Mouse (Mus musculus): ENCODE measurements around the gene Inpp4a. TPM values are rescaled to one million over a fixed set of nuclear protein-coding genes. Genes with fewer than 3 reads are reported as not detected.

Inpp4a gene
- polyA plus RNA-seq, 1 experiment from 2014 or later = 12.8 TPM

DNA sequence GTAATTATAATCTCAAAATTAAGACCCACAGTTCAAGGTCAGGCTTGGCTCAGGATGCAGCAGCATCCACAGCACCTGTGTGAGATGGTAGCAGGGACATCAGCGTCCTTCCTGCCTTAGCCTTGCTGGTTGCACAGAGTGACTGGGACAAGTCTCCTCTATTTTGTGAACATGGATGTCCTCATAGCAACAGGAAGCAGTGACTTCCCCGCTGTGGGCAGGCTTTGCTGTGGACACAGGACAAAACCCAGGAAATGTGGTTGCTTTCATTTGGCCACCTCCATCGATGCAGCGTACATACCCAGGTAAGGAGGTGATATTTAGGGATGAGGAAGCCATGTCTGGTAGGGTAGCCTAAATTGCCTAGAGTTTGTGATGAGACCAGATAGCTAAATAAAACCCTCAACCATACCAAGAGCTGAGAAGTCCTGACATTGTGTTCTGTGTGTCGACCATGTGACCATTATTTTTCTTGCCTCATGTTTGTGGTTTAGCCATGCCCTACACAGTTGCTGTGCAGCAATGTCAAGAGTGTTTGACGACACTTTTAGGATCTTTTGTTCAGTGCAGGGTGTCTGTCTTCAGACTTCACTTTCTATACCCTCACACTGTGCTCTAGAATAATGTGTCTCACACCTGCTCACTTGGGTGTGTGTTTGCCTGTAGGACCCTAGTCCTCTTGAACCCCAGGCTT lies 44.7 kb downstream of the Inpp4a start:
- no peak overlapping the region for H3K9ac ChIP-seq
- no peak overlapping the region for H3K4me3 ChIP-seq (replicated peaks)
- H3K4me2 ChIP-seq (replicated peaks) = no peak overlapping the region
- H3K36me3 ChIP-seq = no peaks in the 10 kb centered on the region
- H3K27ac ChIP-seq = no peak overlapping the region
- ATAC-seq = no peak
- no peaks in the 10 kb centered on the region for H3K27me3 ChIP-seq (replicated peaks)
- H3K9me3 ChIP-seq = no peaks in the 10 kb centered on the region
- 82% methylated on average over 6 of the region's 6 CpGs for WGBS
- H3K4me1 ChIP-seq (replicated peaks) = 0 out of 2 replicates have a peak, but pooled peaks cover 3% of the 10 kb centered on the region

DNA sequence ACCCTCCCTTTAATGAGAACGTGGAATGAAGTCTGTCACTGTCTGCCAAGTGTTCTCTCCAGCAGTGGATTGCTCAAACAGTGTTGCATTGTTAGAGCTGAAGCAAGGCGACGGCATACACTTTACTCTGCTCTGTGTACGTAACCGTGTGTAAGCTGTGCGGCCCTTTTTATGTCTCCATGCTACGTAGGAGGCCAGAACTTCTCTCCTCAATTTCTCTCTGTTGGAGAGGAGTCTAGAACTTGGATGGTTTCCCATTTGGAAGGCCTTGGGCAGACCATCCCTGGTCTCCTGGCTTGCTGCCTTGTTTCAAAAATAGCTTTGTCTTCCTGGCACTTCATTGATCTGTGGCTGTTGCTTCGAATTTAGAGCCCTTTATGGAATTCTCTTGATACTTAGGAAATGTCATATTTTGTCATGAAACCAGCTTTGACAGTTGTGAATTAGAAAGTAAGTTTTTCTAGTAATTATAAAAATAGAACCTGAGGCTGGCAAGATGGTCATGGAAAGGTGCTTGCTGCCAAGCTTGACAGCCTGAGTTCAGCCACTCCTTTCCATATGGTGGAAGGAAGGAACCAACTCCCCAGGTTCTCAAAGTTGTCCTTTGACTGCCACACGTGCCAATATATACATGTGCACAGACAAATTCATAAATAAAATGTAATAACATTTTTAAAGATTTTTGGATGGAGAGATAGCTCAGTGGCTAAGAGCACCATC lies 47.9 kb downstream of the Inpp4a start:
- no peaks in the 10 kb centered on the region for H3K9me3 ChIP-seq
- no peak overlapping the region for H3K27ac ChIP-seq
- H3K36me3 ChIP-seq = no peaks in the 10 kb centered on the region
- H3K4me3 ChIP-seq (replicated peaks) = no peak overlapping the region
- H3K9ac ChIP-seq = no peak overlapping the region
- 62% methylated on average over 9 of the region's 9 CpGs for WGBS
- no peak for ATAC-seq
- H3K27me3 ChIP-seq (replicated peaks) = no peaks in the 10 kb centered on the region
- no peaks in the 10 kb centered on the region for H3K4me1 ChIP-seq (replicated peaks)
- H3K4me2 ChIP-seq (replicated peaks) = no peak overlapping the region

DNA sequence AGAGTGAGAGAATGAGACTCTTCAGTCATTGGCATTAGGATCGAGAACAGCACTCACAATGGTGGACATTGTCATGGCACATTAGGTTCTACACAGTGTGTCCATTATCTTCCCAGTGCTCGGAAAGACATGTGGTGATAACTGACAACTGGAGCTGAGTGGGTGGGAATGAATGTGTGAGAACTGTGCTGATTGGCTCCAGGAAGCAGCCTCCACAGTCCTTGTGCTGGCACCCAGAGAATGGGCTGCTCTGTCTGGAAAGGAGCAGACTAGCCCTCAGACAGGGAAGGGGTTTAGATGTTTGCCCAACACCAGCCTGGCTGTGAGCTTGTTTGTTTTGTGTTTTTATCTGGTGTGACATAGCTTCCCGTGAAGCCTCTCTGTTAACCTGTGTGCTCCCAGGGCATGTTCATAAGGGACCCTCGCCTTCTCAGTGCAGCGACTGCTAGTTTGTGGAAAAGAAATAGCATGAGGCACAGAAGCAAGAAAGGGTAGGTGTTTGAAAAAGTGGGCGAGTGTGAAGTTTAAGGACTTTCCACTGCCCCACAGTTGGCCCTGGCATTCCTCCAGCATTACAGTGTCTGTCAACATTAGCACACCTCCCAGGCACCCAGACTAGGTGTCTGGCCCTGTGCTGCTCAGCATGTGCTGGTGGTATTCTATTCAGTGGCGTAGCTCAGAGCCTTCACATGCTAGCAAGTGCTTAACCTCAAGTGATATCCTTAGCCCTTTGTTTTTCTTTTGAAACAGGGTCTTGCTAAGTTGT lies 51.4 kb downstream of the Inpp4a start:
- H3K27me3 ChIP-seq (replicated peaks) = no peaks in the 10 kb centered on the region
- ATAC-seq = peak; percentile 65; the same call in 1 of the 2 replicates
- no peak overlapping the region for H3K4me2 ChIP-seq (replicated peaks)

DNA sequence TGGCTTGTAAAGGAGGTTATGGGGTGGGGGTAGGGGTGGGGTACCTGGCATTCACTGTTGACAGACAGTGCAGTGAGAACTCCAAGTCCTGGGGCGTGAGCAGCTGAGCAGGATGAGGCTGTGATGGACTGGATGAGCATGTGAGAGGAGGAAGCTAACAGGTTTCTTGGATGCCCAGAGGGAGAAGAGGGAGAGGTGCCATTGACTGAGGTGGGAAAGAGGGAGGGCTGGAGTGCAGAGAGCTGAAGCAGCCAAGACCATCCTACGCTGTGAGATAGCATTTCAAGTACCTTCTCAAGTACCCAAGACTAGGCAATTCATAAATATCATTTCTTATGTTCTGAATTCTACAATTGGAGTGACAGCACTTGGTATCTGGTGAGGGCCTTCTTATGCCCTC lies 52.3 kb downstream of the Inpp4a start:
- no peak overlapping the region for H3K27ac ChIP-seq
- H3K4me1 ChIP-seq (replicated peaks) = no peaks in the 10 kb centered on the region
- H3K36me3 ChIP-seq = no peaks in the 10 kb centered on the region
- no peaks in the 10 kb centered on the region for H3K27me3 ChIP-seq (replicated peaks)
- no peak overlapping the region for H3K9ac ChIP-seq
- no peak overlapping the region for H3K4me3 ChIP-seq (replicated peaks)
- 91% methylated on average over 2 of the region's 2 CpGs for WGBS
- ATAC-seq = no peak
- no peaks in the 10 kb centered on the region for H3K9me3 ChIP-seq
- no peak overlapping the region for H3K4me2 ChIP-seq (replicated peaks)

More for the DNA sequence above, 51.4 kb downstream of the Inpp4a start:
- Histone ChIP-seq H3K36me3 (no peaks in the 10 kb centered on the region), H3K27ac (no peak overlapping the region), H3K9ac (no peak overlapping the region), H3K4me1 (replicated peaks) (no peaks in the 10 kb centered on the region), H3K9me3 (no peaks in the 10 kb centered on the region), H3K4me3 (replicated peaks) (no peak overlapping the region)
- 61% methylated on average over 7 of the region's 7 CpGs for WGBS

DNA sequence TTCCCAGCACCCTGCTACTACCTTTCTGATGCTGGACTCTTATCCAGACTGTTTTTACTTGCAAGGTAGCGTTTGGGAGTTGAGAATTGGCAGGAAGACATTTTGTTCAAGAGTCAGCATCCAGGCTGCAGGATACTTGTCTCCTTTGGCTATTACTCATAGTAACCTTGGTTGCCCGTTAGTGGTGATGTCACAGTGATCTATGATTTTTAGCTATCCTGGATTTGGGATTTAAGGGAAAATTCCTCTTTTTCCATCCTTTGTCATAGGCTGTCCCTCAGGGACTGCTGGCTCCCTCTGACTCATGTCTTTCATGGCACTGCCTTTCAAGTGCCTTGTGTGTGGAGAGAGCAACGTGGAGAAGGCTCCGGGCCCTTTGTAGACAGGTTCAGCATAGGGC lies 53.8 kb downstream of the Inpp4a start:
- no peak overlapping the region for H3K4me2 ChIP-seq (replicated peaks)
- no peaks in the 10 kb centered on the region for H3K36me3 ChIP-seq
- no peaks in the 10 kb centered on the region for H3K27me3 ChIP-seq (replicated peaks)
- H3K4me1 ChIP-seq (replicated peaks) = no peaks in the 10 kb centered on the region
- no peak for ATAC-seq
- H3K9ac ChIP-seq = no peak overlapping the region
- no peak overlapping the region for H3K4me3 ChIP-seq (replicated peaks)
- no peak overlapping the region for H3K27ac ChIP-seq
- WGBS = 79% methylated on average over 4 of the region's 4 CpGs
- no peaks in the 10 kb centered on the region for H3K9me3 ChIP-seq

DNA sequence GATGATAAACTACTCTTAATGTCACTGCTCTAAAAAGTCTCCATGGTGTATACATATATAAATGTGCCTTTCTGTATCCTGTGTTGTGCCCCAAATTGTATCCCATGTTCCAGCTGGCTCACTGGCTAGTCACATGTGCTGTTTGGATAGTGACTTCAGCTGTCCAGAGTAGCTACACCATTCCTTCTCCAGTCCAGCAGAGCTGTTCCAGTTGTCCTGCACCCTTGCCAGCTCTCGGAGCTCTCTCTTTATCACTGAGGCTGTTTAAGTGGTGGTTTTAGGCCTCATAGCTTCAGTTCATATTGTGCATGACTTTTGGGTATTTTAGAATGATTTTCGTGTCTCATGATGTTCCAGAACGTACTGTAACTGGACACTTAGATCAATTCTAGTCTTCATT lies 55.8 kb downstream of the Inpp4a start:
- Histone ChIP-seq H3K27me3 (replicated peaks) (no peaks in the 10 kb centered on the region), H3K4me1 (replicated peaks) (no peaks in the 10 kb centered on the region), H3K9ac (no peak overlapping the region), H3K4me3 (replicated peaks) (no peak overlapping the region), H3K27ac (0 out of 2 replicates have a peak overlapping the region, but pooled peaks have one; percentile 54), H3K9me3 (no peaks in the 10 kb centered on the region), H3K4me2 (replicated peaks) (no peak overlapping the region), H3K36me3 (no peaks in the 10 kb centered on the region)
- peak; percentile 45; the same call in 1 of the 2 replicates for ATAC-seq
- 61% methylated on average over 3 of the region's 3 CpGs for WGBS

DNA sequence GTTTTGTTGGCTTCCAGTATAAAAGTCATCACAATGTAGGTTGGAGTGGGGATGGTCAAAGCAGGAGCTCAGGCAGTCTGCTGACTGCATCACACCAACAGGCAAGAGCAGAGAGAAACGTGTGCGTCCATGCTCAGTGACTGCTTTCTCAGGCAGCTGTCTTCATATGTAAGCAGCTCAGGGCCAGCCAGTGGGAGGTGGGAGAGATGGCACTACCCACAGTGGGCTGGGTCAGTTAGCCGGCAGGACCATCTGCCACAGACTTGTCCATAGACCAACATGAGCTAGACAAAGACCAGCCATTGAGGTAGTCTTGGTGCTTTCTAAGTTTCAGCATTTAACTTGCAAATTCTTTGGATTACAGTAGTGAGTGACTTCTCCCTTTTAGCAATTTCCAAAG lies 56.6 kb downstream of the Inpp4a start:
- Histone ChIP-seq H3K27ac (no peak overlapping the region), H3K9ac (no peak overlapping the region), H3K27me3 (replicated peaks) (no peaks in the 10 kb centered on the region), H3K4me1 (replicated peaks) (no peaks in the 10 kb centered on the region), H3K36me3 (no peaks in the 10 kb centered on the region), H3K4me2 (replicated peaks) (no peak overlapping the region), H3K4me3 (replicated peaks) (no peak overlapping the region), H3K9me3 (no peaks in the 10 kb centered on the region)
- 92% methylated on average over 3 of the region's 3 CpGs for WGBS
- ATAC-seq = no peak

DNA sequence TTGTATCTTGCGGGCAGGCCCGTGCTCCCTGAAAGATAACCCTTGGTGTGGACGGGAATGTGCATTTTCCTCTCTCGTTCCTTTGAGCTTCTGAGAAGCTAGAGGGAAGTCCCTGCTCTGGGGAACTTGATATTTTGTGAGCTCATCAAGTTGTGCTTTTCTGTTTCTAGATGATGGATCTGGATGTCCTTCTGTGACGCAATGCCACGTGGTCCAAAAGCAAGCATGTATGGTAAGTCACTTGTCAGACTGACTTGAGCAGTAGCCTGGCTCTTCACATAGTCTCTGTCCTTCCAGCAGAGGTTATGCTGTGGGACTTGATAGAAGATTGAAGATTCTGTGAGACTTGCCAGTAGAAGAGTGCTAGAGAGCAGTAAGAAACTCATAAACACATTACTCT lies 57.5 kb downstream of the Inpp4a start:
- Histone ChIP-seq H3K9ac (no peak overlapping the region), H3K9me3 (no peaks in the 10 kb centered on the region), H3K36me3 (no peaks in the 10 kb centered on the region), H3K27me3 (replicated peaks) (no peaks in the 10 kb centered on the region), H3K4me1 (replicated peaks) (no peaks in the 10 kb centered on the region), H3K4me3 (replicated peaks) (no peak overlapping the region), H3K4me2 (replicated peaks) (no peak overlapping the region), H3K27ac (no peak overlapping the region)
- WGBS = 84% methylated on average over 6 of the region's 6 CpGs
- no peak for ATAC-seq

DNA sequence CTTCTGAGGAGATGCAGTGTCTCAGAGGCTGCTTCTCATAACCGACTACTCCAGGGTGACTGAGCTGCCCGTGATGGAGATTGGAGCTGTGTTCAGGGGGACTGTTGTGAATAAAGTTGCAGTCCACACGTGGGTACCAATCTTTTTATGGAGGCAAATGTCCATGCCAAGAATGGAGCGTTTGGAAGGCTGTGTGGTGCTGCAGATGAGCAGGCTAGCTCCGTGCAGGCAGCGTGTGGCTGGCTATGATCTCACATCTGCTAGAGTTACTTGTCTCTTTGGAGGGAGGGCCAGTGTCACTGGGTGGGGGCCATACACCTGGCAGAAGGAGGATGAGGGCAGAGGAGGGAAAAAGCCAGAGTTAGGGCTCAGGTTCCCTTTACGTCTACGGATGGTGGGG lies 59.0 kb downstream of the Inpp4a start:
- Histone ChIP-seq H3K36me3 (no peaks in the 10 kb centered on the region), H3K4me3 (replicated peaks) (no peak overlapping the region), H3K4me2 (replicated peaks) (no peak overlapping the region), H3K27ac (no peak overlapping the region), H3K9me3 (no peaks in the 10 kb centered on the region), H3K9ac (no peak overlapping the region), H3K4me1 (replicated peaks) (no peaks in the 10 kb centered on the region), H3K27me3 (replicated peaks) (no peaks in the 10 kb centered on the region)
- 92% methylated on average over 8 of the region's 8 CpGs for WGBS
- no peak for ATAC-seq

DNA sequence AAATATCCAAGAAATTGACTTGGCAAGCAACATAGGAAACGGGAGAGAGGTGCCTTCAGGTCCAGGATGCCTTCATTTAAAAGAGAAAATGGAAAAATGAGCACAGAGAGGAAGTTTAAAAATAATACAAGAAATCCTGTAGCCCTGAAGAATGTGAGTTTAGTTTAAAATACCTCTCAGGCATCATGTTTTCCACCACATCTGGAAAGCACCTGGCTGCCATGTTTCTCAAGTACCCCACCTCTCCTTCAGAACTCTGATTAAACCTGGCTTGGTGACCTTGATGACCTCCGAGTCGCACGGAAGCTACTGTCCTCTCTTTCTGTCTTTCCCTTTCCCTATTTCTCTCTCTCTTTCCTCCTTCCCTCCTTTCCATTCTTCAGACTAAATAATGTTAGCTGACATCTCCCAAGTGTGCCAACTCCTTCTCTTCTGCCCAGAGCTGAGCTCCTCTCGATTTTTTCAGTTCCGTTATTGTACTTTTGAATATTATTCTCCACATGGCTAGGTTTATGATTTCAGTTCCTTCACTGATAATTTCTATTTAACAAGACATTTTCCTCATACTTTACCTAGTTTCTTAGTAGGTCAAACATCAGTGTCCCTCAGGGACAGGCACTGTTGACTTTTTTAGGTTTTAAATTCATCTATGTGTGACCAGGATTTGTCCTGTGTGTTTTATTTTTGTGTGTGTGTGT lies 59.9 kb downstream of the Inpp4a start:
- Histone ChIP-seq H3K27me3 (replicated peaks) (no peaks in the 10 kb centered on the region), H3K27ac (no peak overlapping the region), H3K9me3 (no peaks in the 10 kb centered on the region), H3K4me1 (replicated peaks) (no peaks in the 10 kb centered on the region), H3K4me2 (replicated peaks) (no peak overlapping the region), H3K36me3 (no peaks in the 10 kb centered on the region), H3K9ac (no peak overlapping the region), H3K4me3 (replicated peaks) (no peak overlapping the region)
- 85% methylated on average over 6 of the region's 6 CpGs for WGBS
- ATAC-seq = no peak

DNA sequence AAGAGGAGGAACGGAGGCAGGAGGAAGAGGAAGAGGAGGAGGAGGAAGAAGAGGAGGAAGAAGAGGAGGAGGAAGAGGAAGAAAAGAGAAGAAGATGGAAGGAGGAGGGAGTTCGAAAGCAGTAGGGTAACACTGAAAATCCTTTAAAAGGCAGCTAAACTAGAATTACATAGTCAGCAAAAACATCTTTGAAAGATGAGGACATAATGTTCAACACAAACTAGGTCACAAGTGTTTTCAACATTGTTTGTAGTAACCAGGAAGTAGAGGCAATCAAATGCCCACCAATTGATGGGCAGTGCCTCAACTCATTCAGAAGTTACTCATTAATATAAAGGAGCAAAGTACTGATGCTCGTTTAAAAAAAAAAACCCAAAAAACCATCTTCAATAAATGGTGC lies 61.1 kb downstream of the Inpp4a start:
- Histone ChIP-seq H3K4me2 (replicated peaks) (no peak overlapping the region), H3K4me3 (replicated peaks) (no peak overlapping the region), H3K36me3 (no peaks in the 10 kb centered on the region), H3K4me1 (replicated peaks) (no peaks in the 10 kb centered on the region), H3K27me3 (replicated peaks) (no peaks in the 10 kb centered on the region), H3K9ac (no peak overlapping the region), H3K27ac (no peak overlapping the region), H3K9me3 (no peaks in the 10 kb centered on the region)
- ATAC-seq = no peak
- 85% methylated on average over 3 of the region's 3 CpGs for WGBS

DNA sequence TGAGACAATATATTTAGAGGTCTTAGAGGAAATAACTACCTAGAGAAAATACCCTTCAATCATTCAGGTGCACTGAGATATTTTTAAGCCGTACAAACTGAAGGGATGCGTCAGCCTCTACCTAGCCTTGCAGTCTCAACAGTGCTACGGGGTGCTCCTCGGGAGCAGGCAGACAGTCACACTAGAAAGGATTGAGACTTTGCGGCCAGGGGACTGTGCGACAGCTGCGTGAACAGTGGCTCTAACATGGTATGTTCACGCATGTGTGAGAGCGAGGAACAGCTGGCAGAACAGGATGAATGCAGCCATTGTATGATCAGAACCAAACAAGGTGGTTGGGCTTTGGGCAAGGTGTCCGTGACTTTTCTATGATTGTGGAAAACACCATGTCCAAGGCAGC lies 63.1 kb downstream of the Inpp4a start:
- no peak for ATAC-seq
- no peaks in the 10 kb centered on the region for H3K36me3 ChIP-seq
- no peak overlapping the region for H3K27ac ChIP-seq
- no peak overlapping the region for H3K4me2 ChIP-seq (replicated peaks)
- H3K27me3 ChIP-seq (replicated peaks) = no peaks in the 10 kb centered on the region
- WGBS = 90% methylated on average over 10 of the region's 10 CpGs
- no peaks in the 10 kb centered on the region for H3K9me3 ChIP-seq
- no peaks in the 10 kb centered on the region for H3K4me1 ChIP-seq (replicated peaks)
- no peak overlapping the region for H3K9ac ChIP-seq
- no peak overlapping the region for H3K4me3 ChIP-seq (replicated peaks)
